Mouse (Mus musculus) CH12.LX (cell line): ENCODE data around the gene Shisa7. TPM values are rescaled to one million over a fixed set of nuclear protein-coding genes. Genes with fewer than 3 reads are reported as not detected.

ENCODE experiments used
- DNase-seq: peaks from one replicate; pipeline ENCODE4 v3.0.0-alpha.2; 2013; ENCODE audit errors: extremely low read depth
- H3K27ac ChIP-seq: 2 replicates; pipeline ENCODE4 v1.5.1; 2012; ENCODE audit warnings: low read depth, mild to moderate bottlenecking, control low read depth, moderate library complexity; ENCODE audit not compliant: insufficient read depth
- H3K27me3 ChIP-seq: replicated peaks from 2 replicates; pipeline ENCODE3; 2012; ENCODE audit warnings: inconsistent platforms
- H3K36me3 ChIP-seq, 2 experiments: replicated peaks in 1 of 2; 2 replicates each; pipeline versions ENCODE3 to v1.6.1; 2012; ENCODE audit warnings: inconsistent platforms in 1 of 2, low read length in 1 of 2, mild to moderate bottlenecking in 1 of 2, mixed read lengths in 1 of 2, moderate library complexity in 1 of 2; ENCODE audit not compliant: control insufficient read depth in 1 of 2, insufficient read depth in 1 of 2
- H3K4me1 ChIP-seq, 2 experiments: 2 replicates each; pipeline ENCODE4 v1.6.1; 2012; ENCODE audit warnings: inconsistent platforms in 1 of 2, moderate library complexity in 1 of 2; ENCODE audit not compliant: insufficient read depth in 2 of 2, control insufficient read depth in 1 of 2
- H3K4me2 ChIP-seq: 2 replicates; pipeline ENCODE4 v1.6.1; 2012; ENCODE audit warnings: low read depth, mild to moderate bottlenecking, control low read depth; ENCODE audit not compliant: poor library complexity, insufficient read depth, severe bottlenecking
- H3K4me3 ChIP-seq, 3 experiments: fragments of 150-350 bp in 1 of 3; sonication (generic) in 1 of 3; replicated peaks in 1 of 3; 2 replicates each; pipeline versions ENCODE3 to v1.5.1; 2011 to 2012; ENCODE audit warnings: low read depth in 2 of 3, low read length in 2 of 3, mild to moderate bottlenecking in 2 of 3, moderate library complexity in 2 of 3, control low read depth in 1 of 3, improper control_type of control experiment in 1 of 3, inconsistent platforms in 1 of 3, mixed read lengths in 1 of 3; ENCODE audit not compliant: poor library complexity in 1 of 3
- H3K79me2 ChIP-seq: replicated peaks from 2 replicates; pipeline ENCODE4 v1.6.1; 2012; ENCODE audit warnings: mild to moderate bottlenecking, moderate library complexity; ENCODE audit not compliant: control insufficient read depth, poor library complexity, insufficient read depth, severe bottlenecking; ENCODE audit errors: extremely low read depth
- H3K9ac ChIP-seq: 2 replicates; pipeline ENCODE4 v1.6.1; 2012; ENCODE audit warnings: low read depth, mild to moderate bottlenecking, control low read depth, moderate library complexity; ENCODE audit not compliant: insufficient read depth
- H3K9me3 ChIP-seq: replicated peaks from 2 replicates; pipeline ENCODE3; 2012; ENCODE audit warnings: low read length, inconsistent platforms, mixed read lengths
- CHD1 ChIP-seq: IDR thresholded peaks from 2 replicates; pipeline ENCODE4 v1.6.1; 2012; ENCODE audit warnings: low read depth, low read length, improper control_type of control experiment, inconsistent platforms
- CHD2 ChIP-seq: IDR thresholded peaks from 2 replicates; pipeline ENCODE4 v1.6.1; 2011; ENCODE audit warnings: low read length, improper control_type of control experiment
- E2F4 ChIP-seq: IDR thresholded peaks from 2 replicates; pipeline ENCODE4 v1.6.1; 2011; ENCODE audit warnings: low read depth, low read length, improper control_type of control experiment; ENCODE audit not compliant: insufficient replicate concordance
- ETS1 ChIP-seq: conservative IDR thresholded peaks from 2 replicates; pipeline ENCODE4 v1.6.1; 2012; ENCODE audit warnings: low read depth, mild to moderate bottlenecking, inconsistent platforms, low read length, improper control_type of control experiment, moderate library complexity
- GABPA ChIP-seq: IDR thresholded peaks from 2 replicates; pipeline ENCODE4 v1.6.1; 2012; ENCODE audit warnings: low read depth, low read length, improper control_type of control experiment, inconsistent platforms; ENCODE audit not compliant: insufficient replicate concordance
- HCFC1 ChIP-seq: IDR thresholded peaks from 2 replicates; pipeline ENCODE4 v1.6.1; 2012; ENCODE audit warnings: low read depth, mild to moderate bottlenecking, inconsistent platforms, low read length, improper control_type of control experiment
- IRF4 ChIP-seq: IDR thresholded peaks from 2 replicates; pipeline ENCODE4 v1.6.1; 2014; ENCODE audit warnings: low read depth, mild to moderate bottlenecking, inconsistent platforms, low read length, improper control_type of control experiment
- JUN ChIP-seq: IDR thresholded peaks from 2 replicates; pipeline ENCODE4 v1.6.1; 2011; ENCODE audit warnings: low read depth, mild to moderate bottlenecking, low read length, improper control_type of control experiment, moderate library complexity; ENCODE audit not compliant: insufficient read depth
- JUND ChIP-seq: conservative IDR thresholded peaks from 2 replicates; pipeline ENCODE4 v1.6.1; 2011; ENCODE audit warnings: low read depth, low read length, improper control_type of control experiment
- MAX ChIP-seq: IDR thresholded peaks from 2 replicates; pipeline ENCODE4 v1.6.1; 2011; ENCODE audit warnings: low read length, improper control_type of control experiment
- MAZ ChIP-seq: IDR thresholded peaks from 2 replicates; pipeline ENCODE4 v1.6.1; 2012; ENCODE audit warnings: low read depth, mild to moderate bottlenecking, inconsistent platforms, low read length, improper control_type of control experiment, moderate library complexity
- MYC ChIP-seq: IDR thresholded peaks from 2 replicates; pipeline ENCODE4 v1.6.1; 2011; ENCODE audit warnings: low read depth, mild to moderate bottlenecking, improper control_type of control experiment, low read length
- NRF1 ChIP-seq: IDR thresholded peaks from 2 replicates; pipeline ENCODE4 v1.6.1; 2014; ENCODE audit warnings: low read depth, mild to moderate bottlenecking, inconsistent platforms, low read length, improper control_type of control experiment, moderate library complexity
- PAX5 ChIP-seq: IDR thresholded peaks from 2 replicates; pipeline ENCODE4 v1.6.1; 2012; ENCODE audit warnings: low read length, inconsistent platforms, mixed read lengths
- POLR2AphosphoS2 ChIP-seq: IDR thresholded peaks from 2 replicates; pipeline ENCODE4 v1.6.1; 2011; ENCODE audit warnings: low read depth, low read length, improper control_type of control experiment
- RAD21 ChIP-seq: IDR thresholded peaks from 2 replicates; pipeline ENCODE4 v1.6.1; 2011; ENCODE audit warnings: low read depth, mild to moderate bottlenecking, low read length, improper control_type of control experiment, moderate library complexity
- TCF12 ChIP-seq: IDR thresholded peaks from 2 replicates; pipeline ENCODE4 v1.6.1; 2014; ENCODE audit warnings: low read depth, mild to moderate bottlenecking, inconsistent platforms, low read length, improper control_type of control experiment
- UBTF ChIP-seq: IDR thresholded peaks from 2 replicates; pipeline ENCODE4 v1.6.1; 2012; ENCODE audit warnings: low read depth, mild to moderate bottlenecking, inconsistent platforms, low read length, improper control_type of control experiment, moderate library complexity
- ZC3H11A ChIP-seq: IDR thresholded peaks from 2 replicates; pipeline ENCODE4 v1.6.1; 2012; ENCODE audit warnings: low read depth, mild to moderate bottlenecking, inconsistent platforms, low read length, improper control_type of control experiment
- ZKSCAN1 ChIP-seq: IDR thresholded peaks from 2 replicates; pipeline ENCODE4 v1.6.1; 2012; ENCODE audit warnings: low read depth, inconsistent platforms, low read length, improper control_type of control experiment, borderline replicate concordance
- dilution Hi-C: fragments of 300-500 bp; cut with MboI; formaldehyde crosslinking; loops from 2 replicates; pipeline ENCODE4 v1.14.3; 2020; ENCODE audit warnings: low sequenced_read_pairs; ENCODE audit not compliant: extremely low pct_unique_long_range_greater_than_20kb, extremely low pct_ligation_motif_present
- in situ Hi-C: fragments of 300-500 bp; cut with MboI; formaldehyde crosslinking; loops from 3 replicates; pipeline ENCODE4 v1.14.3; 2019; ENCODE audit warnings: low sequenced_read_pairs, low pct_ligation_motif_present, low pct_unique_long_range_greater_than_20kb, mixed read lengths
- polyA plus RNA-seq: library from polyadenylated mRNA; unstranded; fragments of >175 nt; gene quantifications from 2 replicates; pipeline ENCODE4 v1.2.1, GENCODE M21; 2012; ENCODE audit warnings: low read depth; ENCODE audit not compliant: insufficient read length
- total RNA-seq, 2 experiments: library from RNA; depleted of rRNA; stranded (reverse); fragments of 300-350 nt in 1 of 2; fragments of >200 nt in 1 of 2; gene quantifications; 2 replicates each; pipeline ENCODE4 v1.2.3; 2012 to 2014

Shisa7 gene
- total and polyA plus RNA-seq, 3 experiments = not detected

DNA sequence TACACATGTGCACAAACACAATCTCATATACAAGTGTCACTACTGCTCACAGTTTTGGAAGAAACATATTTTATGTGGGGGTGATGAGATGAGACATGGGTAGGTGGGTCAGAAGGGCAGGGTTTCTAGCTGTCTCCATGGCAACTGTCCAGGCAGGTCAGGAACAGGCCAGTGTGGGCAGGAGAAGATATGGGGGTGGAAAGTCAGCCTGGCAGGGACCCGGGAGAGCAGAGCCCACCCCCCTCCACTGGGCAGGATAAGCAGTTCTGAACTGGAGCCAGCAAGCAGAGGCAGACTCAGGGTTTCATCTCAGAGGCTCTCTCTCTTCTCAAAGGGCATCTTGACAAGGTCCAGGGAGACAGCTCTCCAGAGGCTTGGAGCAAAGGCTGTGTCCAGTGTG is 6.9 kb downstream of the Shisa7 start:
- H3K36me3 ChIP-seq = no peaks in the 10 kb centered on the region
- H3K79me2 ChIP-seq = no peaks in the 10 kb centered on the region
- no peak overlapping the region for H3K4me2 ChIP-seq
- TF ChIP-seq HCFC1 = no peak
- no peak for TF ChIP-seq TCF12
- TF ChIP-seq MAZ = no peak
- TF ChIP-seq JUND = no peak
- no peak for TF ChIP-seq RAD21
- TF ChIP-seq E2F4 = no peak
- TF ChIP-seq ZC3H11A = no peak
- H3K27me3 ChIP-seq = peaks cover 81% of the 10 kb centered on the region
- dilution Hi-C loops = no loop called here
- no peak for DNase-seq
- no peaks in the 10 kb centered on the region for H3K9me3 ChIP-seq
- no peak overlapping the region for H3K9ac ChIP-seq
- in situ Hi-C loops = no loop called here
- H3K27ac ChIP-seq = no peak overlapping the region
- H3K4me3 ChIP-seq = no peak overlapping the region
- peaks cover 4 to 5% of the 10 kb centered on the region in 2 experiments for H3K4me1 ChIP-seq

DNA sequence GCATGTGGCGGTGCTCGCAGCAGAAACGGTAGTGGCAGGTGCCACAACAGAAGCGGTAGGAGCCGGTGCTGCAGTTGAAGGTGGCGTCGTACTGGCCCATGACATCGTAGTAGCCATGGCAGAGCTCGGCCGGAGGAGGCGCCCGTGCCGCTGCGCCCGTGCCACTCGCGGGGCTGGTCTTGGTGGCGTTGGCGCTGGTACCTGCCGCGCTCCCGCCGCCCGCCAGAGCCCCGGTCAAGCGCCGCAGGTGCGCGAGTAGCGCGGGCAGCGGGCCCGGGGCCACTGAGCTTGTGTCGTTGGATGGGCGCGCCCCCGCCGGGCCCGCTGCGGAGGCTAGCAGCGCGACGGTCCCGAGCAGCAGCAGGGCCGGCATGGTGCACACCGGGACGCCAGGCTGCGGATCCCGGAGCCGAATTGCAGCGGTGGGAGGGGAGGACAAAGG is 8.1 kb downstream of the Shisa7 start:
- TF ChIP-seq CHD1 (no peak), ZC3H11A (no peak), UBTF (no peak), ZKSCAN1 (no peak), CHD2 (no peak), JUND (no peak), MYC (no peak), GABPA (no peak), ETS1 (no peak), RAD21 (no peak), JUN (no peak), POLR2AphosphoS2 (no peak), NRF1 (no peak), PAX5 (no peak), MAX (no peak), IRF4 (no peak)
- Histone ChIP-seq H3K27ac (no peak overlapping the region), H3K4me3 (no peak overlapping the region)

More for the DNA sequence above, 8.1 kb downstream of the Shisa7 start:
- no peaks in the 10 kb centered on the region for H3K4me1 ChIP-seq
- in situ Hi-C loops (no loop called here), dilution Hi-C loops (no loop called here)
- H3K4me2 ChIP-seq = no peak overlapping the region
- H3K9me3 ChIP-seq = no peaks in the 10 kb centered on the region
- no peak for DNase-seq
- H3K9ac ChIP-seq = no peak overlapping the region
- H3K27me3 ChIP-seq = peaks cover 81% of the 10 kb centered on the region
- no peaks in the 10 kb centered on the region for H3K79me2 ChIP-seq
- no peaks in the 10 kb centered on the region for H3K36me3 ChIP-seq
